Mouse (Mus musculus): ENCODE results near the gene Rhpn2.
"Not testable (repeated sequence)": the region's sequence is repeated elsewhere in the genome, so short reads cannot be mapped to it uniquely, and the experiment has no call there.

Rhpn2 gene

GRCm38 (mm10) chr7:35333692-35334526, at the start of gene Rhpn2:
TSS of gene Rhpn2 (plus strand) at chr7:35334170.
- DNase-seq (ENCODE audit: low read depth, low spot score): peak; percentile 97

DNA sequence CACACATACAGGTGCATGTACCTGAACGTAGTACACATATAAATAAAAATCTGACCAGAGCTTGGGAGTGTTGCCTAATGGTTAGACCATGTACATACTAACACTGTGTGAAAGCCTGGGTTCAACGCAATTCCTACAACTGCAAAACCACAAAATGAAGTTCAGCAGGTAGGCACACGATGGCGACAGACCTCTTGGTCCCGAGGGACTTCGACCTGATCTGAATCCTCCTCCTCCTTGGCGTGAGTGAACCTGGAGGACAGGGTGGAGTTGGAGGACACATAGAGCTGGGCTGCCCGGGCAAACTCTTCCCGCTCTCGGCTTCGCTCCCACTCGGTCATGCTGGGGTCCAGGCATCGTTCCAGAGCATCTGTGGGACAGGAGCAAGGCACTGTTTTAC, 40.5 kb upstream of the Rhpn2 start:
- no peak for DNase-seq (ENCODE audit: low read depth, low spot score)

DNA sequence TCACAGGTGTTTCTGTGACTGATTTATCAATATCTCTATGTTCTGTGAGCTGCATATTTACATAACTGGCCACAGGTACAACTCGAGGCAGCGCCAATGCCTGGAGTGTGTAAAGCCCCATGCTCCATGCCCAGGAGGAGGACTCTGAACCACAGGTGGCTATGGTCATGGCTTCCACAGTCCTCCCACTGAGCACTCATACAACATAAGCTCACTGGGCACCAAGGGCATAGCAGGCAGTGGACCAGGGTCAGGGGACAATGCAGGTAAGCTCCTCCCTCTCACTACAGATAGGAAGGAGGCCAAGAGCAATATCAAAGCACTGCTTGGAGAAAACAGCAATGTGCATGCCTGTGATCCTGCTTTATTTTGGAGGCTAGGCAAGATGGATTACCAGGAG, 38.3 kb upstream of the Rhpn2 start:
- DNase-seq (ENCODE audit: low read depth, low spot score): no peak

- no peak for DNase-seq (ENCODE audit: low read depth, low spot score)
These were observed 36.1 kb upstream of the Rhpn2 start for GRCm38 (mm10) chr7:35297886-35298285.

DNA sequence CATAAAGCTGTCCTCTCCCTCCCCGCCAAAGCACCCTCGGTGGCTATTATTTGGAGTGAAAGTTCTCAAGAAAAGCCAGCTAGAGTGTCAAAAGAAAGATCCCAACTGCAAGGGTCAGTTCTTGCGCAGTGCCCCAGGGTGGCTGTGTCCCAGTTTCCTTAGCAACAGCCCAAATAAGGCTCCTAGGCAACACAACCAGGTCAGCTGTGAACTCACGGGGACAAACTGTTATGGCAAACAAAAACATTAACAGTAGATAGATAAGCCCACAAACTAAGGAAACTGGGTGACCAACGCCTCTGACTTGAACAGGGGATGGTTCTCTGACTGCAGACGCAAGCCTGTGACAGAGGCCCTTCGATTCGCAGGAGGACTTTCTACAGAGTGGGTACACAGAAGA, 34.3 kb upstream of the Rhpn2 start:
- no peak for DNase-seq (ENCODE audit: low read depth, low spot score)

DNA sequence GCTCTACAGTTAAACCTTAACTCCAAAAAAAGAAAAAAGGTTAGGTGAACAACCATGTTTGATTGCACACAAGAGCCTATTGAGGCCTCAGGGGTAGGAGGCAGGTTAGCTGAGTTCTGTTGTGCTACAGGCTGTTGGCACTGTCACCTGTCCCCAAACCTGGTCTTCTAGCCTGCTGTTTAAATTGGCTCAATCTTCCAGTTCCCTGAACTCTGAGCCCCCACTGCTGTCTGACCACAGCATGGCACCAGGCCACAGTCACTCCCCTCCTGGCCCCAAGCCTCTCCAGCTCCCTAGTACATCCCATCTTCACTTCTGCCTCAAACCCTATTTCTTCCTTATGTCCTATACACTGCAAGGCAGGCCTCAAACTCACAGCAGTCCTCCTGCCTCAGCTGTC, 33.2 kb upstream of the Rhpn2 start:
- no peak for DNase-seq (ENCODE audit: low read depth, low spot score)

DNA sequence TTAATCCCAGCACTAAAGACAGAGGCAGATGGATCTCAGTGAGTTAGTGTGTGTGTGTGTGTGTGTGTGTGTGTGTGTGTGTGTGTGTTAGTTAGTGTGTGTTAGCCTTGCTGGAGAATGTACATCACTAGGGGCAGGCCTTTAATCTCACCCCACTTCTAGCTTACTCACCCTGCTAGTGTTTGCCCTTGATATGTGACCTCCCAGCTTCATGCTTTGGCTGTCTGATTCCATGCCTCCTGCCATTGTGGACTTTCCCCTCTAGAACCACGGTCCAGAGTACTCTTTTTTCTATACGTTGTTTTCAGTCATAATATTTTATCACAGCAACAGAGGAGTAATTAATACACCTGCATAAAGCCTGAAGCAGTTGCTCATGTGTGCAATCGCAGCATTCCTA, 22.8 kb upstream of the Rhpn2 start:
- DNase-seq (ENCODE audit: low read depth, low spot score): no peak

DNA sequence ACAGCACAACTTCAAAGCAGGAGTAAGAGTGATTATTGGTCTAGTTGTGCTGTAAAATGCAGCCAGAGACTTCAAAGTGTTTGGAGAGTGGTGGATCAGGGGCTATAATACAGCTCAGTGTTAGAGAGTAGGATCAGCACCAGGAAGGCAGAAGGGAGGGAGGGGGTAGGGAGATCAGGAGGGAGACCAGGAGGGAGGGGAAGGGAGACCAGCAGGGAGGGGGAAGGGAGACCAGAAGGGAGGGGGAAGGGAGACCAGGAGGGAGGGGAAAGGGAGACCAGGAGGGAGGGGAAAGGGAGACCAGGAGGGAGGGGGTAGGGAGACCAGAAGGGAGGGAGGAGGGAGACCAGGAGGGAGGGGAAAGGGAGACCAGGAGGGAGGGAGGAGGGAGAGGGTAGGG, 19.8 kb upstream of the Rhpn2 start:
- no peak for DNase-seq (ENCODE audit: low read depth, low spot score)

DNA sequence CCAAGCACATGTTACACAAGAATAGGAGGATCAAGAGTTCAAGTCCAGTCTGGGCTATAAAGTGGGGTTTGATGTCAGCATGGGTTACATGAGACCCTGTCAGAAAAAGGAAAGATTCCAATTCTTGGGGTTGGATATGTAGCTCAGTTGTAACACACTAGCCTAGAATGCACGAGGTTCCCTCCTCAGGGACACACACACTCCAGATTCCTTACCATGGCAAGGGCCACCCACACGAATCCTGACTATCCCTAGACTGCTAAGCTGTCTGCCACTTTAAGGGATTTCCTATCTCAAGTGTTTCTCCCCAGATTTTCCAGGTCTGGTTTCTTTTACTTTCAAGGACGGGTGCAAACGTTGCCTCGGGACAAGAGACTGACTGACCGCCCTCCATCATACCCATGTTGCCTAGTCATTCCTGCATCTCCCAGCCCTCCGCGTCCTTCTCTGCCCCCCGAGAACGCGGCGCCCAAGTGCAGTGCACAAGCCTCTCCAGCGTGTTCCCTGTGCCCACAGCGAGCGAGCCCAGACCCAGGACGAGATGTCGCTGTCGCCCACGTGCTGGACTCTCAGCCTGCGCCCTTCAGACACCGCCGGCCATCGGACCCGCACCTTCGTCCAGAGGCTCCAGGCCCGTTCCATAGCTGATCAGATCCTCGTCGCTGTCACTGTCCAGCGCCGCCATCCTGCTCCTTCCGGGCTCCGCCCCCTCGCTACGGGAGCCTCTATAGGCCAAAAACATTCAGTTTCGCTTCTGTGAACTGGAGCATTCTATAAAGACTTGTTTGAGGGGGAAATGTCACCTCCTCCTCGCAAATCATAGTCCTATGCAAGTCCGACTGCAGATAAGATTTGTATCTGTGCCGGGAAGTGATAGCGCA, 16.0 kb upstream of the Rhpn2 start, which contains the start of gene Gpatch1:
Gene Gpatch1, minus strand, starts transcription at position 712 of the 881 bp plus-strand sequence.
- DNase-seq (ENCODE audit: low read depth, low spot score): peak; percentile 80

- not testable (repeated sequence) for DNase-seq (ENCODE audit: low read depth, low spot score)
These were observed 14.7 kb upstream of the Rhpn2 start for GRCm38 (mm10) chr7:35319221-35319620.

DNA sequence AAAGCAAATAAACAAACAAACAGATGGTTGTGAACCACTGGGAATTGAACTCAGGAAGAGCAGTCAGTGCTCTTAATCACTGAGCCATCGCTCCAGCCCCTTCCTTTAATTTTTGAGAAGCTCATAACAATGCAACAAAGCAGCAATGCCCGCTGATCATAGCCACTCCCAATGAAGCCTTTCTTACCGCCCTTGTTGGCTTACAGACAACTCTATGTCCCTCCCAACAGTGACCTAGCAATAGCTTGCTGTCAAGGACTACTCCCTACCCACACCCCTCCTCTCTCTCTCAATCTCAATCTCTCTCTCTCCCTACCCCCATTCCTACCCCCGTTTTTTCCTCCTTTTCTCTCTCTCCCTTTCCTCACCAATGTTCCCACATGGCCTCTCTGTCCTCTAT, 14.2 kb upstream of the Rhpn2 start:
- DNase-seq (ENCODE audit: low read depth, low spot score): no peak

DNA sequence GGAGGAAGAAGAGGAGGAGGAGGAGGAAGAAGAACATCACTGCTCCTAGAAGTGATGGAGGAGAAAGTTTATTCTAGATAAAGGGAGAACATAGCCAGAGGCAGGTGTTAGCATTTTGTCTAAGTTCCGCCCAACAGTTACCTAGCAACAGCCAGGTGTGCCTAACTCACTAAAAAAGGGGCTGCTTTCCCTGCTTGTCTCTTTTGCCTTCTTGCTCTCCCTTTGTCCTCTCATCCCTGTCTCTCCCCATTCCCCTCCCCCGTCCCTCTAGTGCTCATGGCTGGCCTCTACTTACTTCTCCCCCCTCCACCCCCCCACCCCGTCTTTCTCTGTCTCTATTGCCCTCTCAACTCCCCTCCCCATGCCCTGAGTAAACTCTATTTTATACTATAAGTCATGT, 11.8 kb upstream of the Rhpn2 start:
- DNase-seq (ENCODE audit: low read depth, low spot score): no peak

GRCm38 (mm10) chr7:35322732-35323420, 11.1 kb upstream of the Rhpn2 start:
- no peak for DNase-seq (ENCODE audit: low read depth, low spot score)

DNA sequence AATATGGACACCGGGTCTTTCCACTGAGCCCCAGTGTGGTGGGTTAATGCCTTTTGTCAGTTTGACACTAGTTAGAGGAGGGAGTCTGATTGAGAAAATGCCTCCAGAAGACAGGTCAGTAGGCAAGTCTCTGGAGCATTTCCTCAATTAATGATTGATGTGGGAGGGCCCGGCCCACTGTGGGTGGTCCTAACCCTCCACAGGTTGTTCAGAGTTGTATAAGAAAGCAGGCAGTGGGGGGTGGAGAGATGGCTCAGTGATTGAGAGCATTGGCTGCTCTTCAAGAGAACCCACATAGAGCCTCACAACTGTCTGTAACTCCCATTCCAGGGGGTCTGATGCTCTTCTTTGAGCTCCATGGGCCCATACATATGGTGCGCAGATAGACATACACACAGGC, 2.4 kb upstream of the Rhpn2 start:
- no peak for DNase-seq (ENCODE audit: low read depth, low spot score)

DNA sequence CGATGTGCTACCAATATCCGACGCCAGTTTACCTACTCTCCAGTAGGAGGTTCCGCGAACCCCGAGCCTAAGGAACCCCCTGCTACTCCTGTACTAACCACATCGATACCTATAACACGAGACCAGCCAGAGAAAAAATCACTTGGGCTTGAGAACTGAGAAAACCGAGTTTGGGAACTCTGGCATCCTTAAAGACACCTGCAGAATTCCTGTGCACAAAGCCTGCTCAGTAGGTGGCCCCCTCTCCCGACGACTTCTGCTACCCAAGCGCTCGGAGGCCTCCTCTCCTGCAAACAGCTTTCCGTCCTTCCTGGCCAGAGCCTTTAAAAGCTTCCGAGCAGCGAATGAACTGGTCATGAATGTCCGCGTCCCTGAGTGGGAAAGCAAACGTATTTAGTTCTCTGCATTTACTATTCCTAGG, 729 bp upstream of the Rhpn2 start:
- no peak for DNase-seq (ENCODE audit: low read depth, low spot score)

DNA sequence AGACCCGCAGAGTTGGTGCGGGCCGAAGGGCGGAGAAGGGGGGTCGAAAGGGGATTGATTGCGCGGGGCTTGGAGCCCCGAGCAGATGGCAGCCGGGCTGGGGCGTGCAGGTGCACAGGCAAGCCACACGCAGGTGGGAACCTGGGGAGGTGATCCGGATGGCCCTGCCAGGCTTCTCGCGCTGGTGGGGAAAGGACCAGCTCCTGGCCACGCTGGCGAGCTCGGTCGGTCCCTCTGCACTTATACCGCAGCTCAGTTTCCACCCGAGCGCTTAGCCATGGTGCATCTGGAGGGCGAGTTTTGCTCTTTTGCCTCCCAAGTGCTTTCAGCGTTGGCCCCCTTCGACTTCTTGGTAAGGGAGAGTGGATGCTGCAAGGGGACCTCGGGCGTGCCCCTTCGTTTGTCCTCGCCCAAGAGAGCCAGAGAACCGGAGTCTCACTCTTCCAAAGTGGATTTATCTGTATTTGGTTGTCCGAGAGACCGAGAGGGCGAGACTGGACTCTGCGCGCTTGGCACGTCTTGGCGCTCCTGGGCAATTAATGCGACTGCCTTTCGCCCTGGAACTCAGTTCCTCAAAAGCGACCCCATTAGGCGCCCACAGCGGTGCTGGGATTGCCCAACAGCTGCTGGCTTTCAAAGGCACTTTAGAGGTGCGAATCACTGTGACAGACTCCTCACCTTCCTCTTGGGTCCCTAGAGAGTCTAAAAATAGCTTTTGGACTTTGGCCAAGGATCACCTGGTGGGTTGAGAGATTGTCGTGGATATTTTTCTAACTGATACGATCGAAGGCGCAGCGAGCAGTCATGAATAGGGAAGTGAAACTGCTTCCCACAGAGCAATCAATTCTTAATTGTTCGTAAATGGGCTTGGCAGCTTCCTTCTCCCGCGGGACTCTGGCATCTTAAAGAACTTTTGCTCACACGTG, 820 bp downstream of the Rhpn2 start:
- DNase-seq (ENCODE audit: low read depth, low spot score): peak; percentile 13

- DNase-seq (ENCODE audit: low read depth, low spot score): no peak
These were observed 6.2 kb downstream of the Rhpn2 start for GRCm38 (mm10) chr7:35340196-35340595.

GRCm38 (mm10) chr7:35341282-35341681, 7.3 kb downstream of the Rhpn2 start:
- no peak for DNase-seq (ENCODE audit: low read depth, low spot score)

DNA sequence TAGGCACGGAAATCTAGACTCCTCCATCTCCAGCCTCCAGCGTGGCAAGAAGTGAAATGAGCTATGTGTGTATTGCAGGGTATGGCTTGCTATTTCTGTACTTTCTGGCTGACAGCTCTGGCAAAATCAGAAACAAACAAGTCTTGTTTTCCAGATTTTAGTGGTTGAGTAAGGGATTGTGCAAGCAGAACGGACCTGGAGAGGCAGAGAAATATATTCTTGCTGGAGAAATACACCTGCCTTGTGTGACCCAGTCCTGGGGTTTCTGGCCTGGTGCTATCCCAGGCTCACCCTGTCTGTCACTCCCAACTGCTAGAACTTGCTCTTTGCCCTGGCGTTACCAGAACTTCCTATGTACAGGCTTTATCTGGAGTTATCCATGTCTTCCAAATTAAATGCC, 8.5 kb downstream of the Rhpn2 start:
- no peak for DNase-seq (ENCODE audit: low read depth, low spot score)

- no peak for DNase-seq (ENCODE audit: low read depth, low spot score)
These were observed 10.9 kb downstream of the Rhpn2 start for GRCm38 (mm10) chr7:35344785-35345330.

Data from embryo, embryonic 11.5 days (tissue).